ENCODE assay signal across 8 mouse cellular contexts in the genomic region with DNA sequence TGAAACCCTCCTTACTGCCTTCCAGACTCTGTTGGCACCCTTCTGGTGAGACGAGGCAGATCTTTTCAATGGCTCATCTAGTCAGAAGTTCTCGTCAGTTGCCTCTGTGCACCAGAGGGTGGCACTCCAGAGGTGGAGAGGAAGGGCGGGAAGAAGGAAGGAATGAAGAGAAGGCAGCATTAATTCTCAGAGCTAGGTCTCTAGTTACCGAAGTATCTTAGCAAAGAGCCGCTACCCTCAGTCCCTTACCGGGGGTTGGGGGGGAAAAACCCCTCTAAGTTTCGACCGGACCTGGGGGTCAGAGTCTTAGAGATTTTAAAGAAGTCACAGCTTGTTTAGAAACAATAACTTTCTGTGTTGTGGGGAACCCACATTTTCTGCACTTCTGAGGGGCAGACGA. TPM values are rescaled to one million over a fixed set of nuclear protein-coding genes. Genes with fewer than 3 reads are reported as not detected.
DNase-seq lines count a peak whose midpoint lies in the region; ATAC-seq and TF ChIP-seq lines count a peak whose summit lies in the region.

No protein-coding gene starts in this region.

- H3K27ac ChIP-seq in embryonic fibroblast, embryonic 13.5 days (ENCODE audit: insufficient read depth, low read length) = no peak overlapping the region

- intact Hi-C loops in heart, postnatal 14 days (cut with DNase I) = loop anchor here (2.0 to 5.0 kb wide), 3 partner anchors 45 to 234 kb away; no protein-coding TSS in a partner anchor

- H3K4me1 ChIP-seq in embryonic fibroblast, embryonic 13.5 days (ENCODE audit: control insufficient read depth, insufficient read depth, low read length) = peaks cover 5% of the 10 kb centered on the region

- WGBS in large intestine, adult 2 months = 2% methylated on average over 9 of the region's 9 CpGs

- TF ChIP-seq POLR2A in embryonic fibroblast, embryonic 13.5 days (IDR thresholded peaks at IDR 0.05; ENCODE audit: low read depth, low read length) = no peak

- DNase-seq in adrenal gland, adult 8-10 months = peak; percentile 46
- peak; percentile 67 to 77 for DNase-seq in heart, postnatal 14 days
- peak; percentile 40 for DNase-seq in large intestine, adult 2 months (ENCODE audit: low read depth, low spot score)
- DNase-seq in lung, postnatal 14 days = peak; percentile 70
- peak; percentile 43 for DNase-seq in ovary, postnatal 14 days (ENCODE audit: low spot score)
- peak; percentile 66 for DNase-seq in urinary bladder, postnatal 14 days (ENCODE audit: low spot score)

- TF ChIP-seq CTCF in embryonic fibroblast, embryonic 13.5 days (IDR thresholded peaks at IDR 0.05; ENCODE audit: borderline replicate concordance, insufficient read depth, low read length) = peak; percentile 71; the same call in 1 of the 2 replicates

- H3K4me3 ChIP-seq in embryonic fibroblast, embryonic 13.5 days (ENCODE audit: insufficient read depth, low read length) = no peak overlapping the region

- peak; percentile 31 for ATAC-seq in CD4-positive, CD25-positive, alpha-beta regulatory T cell, adult 4 months

RNA-seq across cellular contexts. Expression of a gene that starts 3.3 kb away (rescaled TPM):
- 10 to 100 TPM; 15.3 to 16.9 TPM for polyA plus RNA-seq in CD4-positive, CD25-positive, alpha-beta regulatory T cell, adult 4 months (2017; shearing (Covaris generic))
- 10 to 100 TPM; 10.2 to 43.3 (median 41.6) TPM for total RNA-seq in adrenal gland, adult 8-10 months (2022)
- polyA plus RNA-seq in embryonic fibroblast, embryonic 13.5 days (2011; ENCODE audit: insufficient read length, low read depth, missing spikeins) = 16.4 and 22.3 TPM in 2 replicates
- 10 to 100 TPM; 16.5 to 19.7 TPM for total RNA-seq in heart, postnatal 14 days (2021)
- polyA plus RNA-seq in large intestine, adult 2 months (2012; rRNA removed) = 5.1 and 8.7 TPM in 2 replicates
